Mouse (Mus musculus) E14TG2a.4 (cell line): ENCODE data around the gene Med11.
A peak's percentile ranks its signal among the peaks of the same experiment; 100 is the strongest.

ENCODE experiments used
- H3K27me3 ChIP-seq: 2 replicates; pipeline ENCODE4 v1.6.1; 2014; ENCODE audit warnings: low read length, control low read depth; ENCODE audit not compliant: insufficient read depth
- H3K36me3 ChIP-seq: 2 replicates; pipeline ENCODE4 v1.6.1; 2014; ENCODE audit warnings: low read length, control low read depth; ENCODE audit not compliant: insufficient read depth
- H3K4me1 ChIP-seq: replicated peaks from 2 replicates; pipeline ENCODE4 v1.6.1; 2014; ENCODE audit warnings: low read depth, low read length, control low read depth
- H3K4me3 ChIP-seq: replicated peaks from 2 replicates; pipeline ENCODE4 v1.5.1; 2014; ENCODE audit warnings: mild to moderate bottlenecking, low read length
- H3K9me3 ChIP-seq: 2 replicates; pipeline ENCODE4 v1.6.1; 2014; ENCODE audit warnings: low read length, control low read depth
- CTCF ChIP-seq: conservative IDR thresholded peaks from 2 replicates; pipeline ENCODE4 v1.5.1; 2014; ENCODE audit warnings: low read length
- NANOG ChIP-seq: IDR thresholded peaks from 2 replicates; pipeline ENCODE4 v1.6.1; 2014; ENCODE audit warnings: borderline replicate concordance, low read length, mixed read lengths
- POU5F1 ChIP-seq: IDR thresholded peaks from 2 replicates; pipeline ENCODE4 v1.6.1; 2014; ENCODE audit warnings: low read length, borderline replicate concordance

Gene Med11

GRCm38 (mm10) chr11:70431574-70431973 is 20.1 kb upstream of the Med11 start:
- H3K36me3 ChIP-seq, result peaks cover 12% of the 10 kb centered on the region
- peak overlapping the region; percentile 95 for H3K4me3 ChIP-seq
- H3K27me3 ChIP-seq, result peaks cover 9% of the 10 kb centered on the region
- no peak for TF ChIP-seq POU5F1
- TF ChIP-seq NANOG, result no peak
- no peaks in the 10 kb centered on the region for H3K9me3 ChIP-seq
- H3K4me1 ChIP-seq, result peaks cover 45% of the 10 kb centered on the region

GRCm38 (mm10) chr11:70432048-70432894 is 19.4 kb upstream of the Med11 start, which contains the start of gene Arrb2:
Gene Arrb2, plus strand, starts transcription at chr11:70432635.
- peak within 1 kb of the TSS; percentile 95 for H3K4me3 ChIP-seq
- 0 out of 2 replicates have a peak, but pooled peaks have one; percentile 3 for TF ChIP-seq CTCF
- TF ChIP-seq NANOG, result no peak
- no peak for TF ChIP-seq POU5F1
- peaks cover 45% of the 10 kb centered on the region for H3K4me1 ChIP-seq

GRCm38 (mm10) chr11:70432895-70433568 is 18.7 kb upstream of the Med11 start:
- H3K9me3 ChIP-seq, result no peaks in the 10 kb centered on the region
- TF ChIP-seq POU5F1, result no peak
- no peak for TF ChIP-seq NANOG
- no peak for TF ChIP-seq CTCF
- peaks cover 9% of the 10 kb centered on the region for H3K27me3 ChIP-seq

More at GRCm38 (mm10) chr11:70432048-70432894, 19.4 kb upstream of the Med11 start, which contains the start of gene Arrb2:
- H3K9me3 ChIP-seq, result no peaks in the 10 kb centered on the region
- peaks cover 19% of the 10 kb centered on the region for H3K36me3 ChIP-seq
- H3K27me3 ChIP-seq, result peaks cover 9% of the 10 kb centered on the region

GRCm38 (mm10) chr11:70433569-70433943 is 18.2 kb upstream of the Med11 start:
- peaks cover 9% of the 10 kb centered on the region for H3K27me3 ChIP-seq
- H3K9me3 ChIP-seq, result no peaks in the 10 kb centered on the region
- H3K4me3 ChIP-seq, result peak overlapping the region; percentile 95
- peaks cover 51% of the 10 kb centered on the region for H3K4me1 ChIP-seq
- H3K36me3 ChIP-seq, result peaks cover 31% of the 10 kb centered on the region
- TF ChIP-seq CTCF, result no peak
- TF ChIP-seq NANOG, result no peak

More at GRCm38 (mm10) chr11:70432895-70433568, 18.7 kb upstream of the Med11 start:
- Histone ChIP-seq H3K4me1 (peaks cover 48% of the 10 kb centered on the region), H3K36me3 (peaks cover 26% of the 10 kb centered on the region), H3K4me3 (peak overlapping the region; percentile 95)

GRCm38 (mm10) chr11:70433951-70434350 is 17.8 kb upstream of the Med11 start:
- TF ChIP-seq POU5F1 (no peak), CTCF (no peak), NANOG (no peak)
- Histone ChIP-seq H3K4me1 (peaks cover 52% of the 10 kb centered on the region), H3K27me3 (peaks cover 9% of the 10 kb centered on the region), H3K4me3 (peak overlapping the region; percentile 95; the same call in 1 of the 2 replicates), H3K36me3 (peaks cover 35% of the 10 kb centered on the region), H3K9me3 (no peaks in the 10 kb centered on the region)

GRCm38 (mm10) chr11:70435476-70435875 is 16.2 kb upstream of the Med11 start:
- Histone ChIP-seq H3K27me3 (peaks cover 9% of the 10 kb centered on the region), H3K4me3 (no peak overlapping the region), H3K36me3 (peaks cover 50% of the 10 kb centered on the region), H3K4me1 (peaks cover 62% of the 10 kb centered on the region), H3K9me3 (no peaks in the 10 kb centered on the region)
- no peak for TF ChIP-seq POU5F1
- TF ChIP-seq CTCF, result no peak
- TF ChIP-seq NANOG, result no peak

- Histone ChIP-seq H3K36me3 (peaks cover 68% of the 10 kb centered on the region), H3K9me3 (no peaks in the 10 kb centered on the region), H3K4me3 (no peak overlapping the region), H3K4me1 (peaks cover 49% of the 10 kb centered on the region), H3K27me3 (peaks cover 9% of the 10 kb centered on the region)
- TF ChIP-seq CTCF (no peak), POU5F1 (no peak), NANOG (no peak)
Measured at GRCm38 (mm10) chr11:70437426-70437825, 14.3 kb upstream of the Med11 start.

- Histone ChIP-seq H3K4me1 (peaks cover 39% of the 10 kb centered on the region), H3K36me3 (peaks cover 69% of the 10 kb centered on the region), H3K4me3 (no peak overlapping the region), H3K9me3 (no peaks in the 10 kb centered on the region), H3K27me3 (peaks cover 4% of the 10 kb centered on the region)
- TF ChIP-seq NANOG (no peak), CTCF (no peak), POU5F1 (no peak)
Measured at GRCm38 (mm10) chr11:70438728-70439374, 12.9 kb upstream of the Med11 start.
